Mouse (Mus musculus) embryonic fibroblast, embryonic 13.5 days (primary cell): Measurements from ENCODE around the gene Sec24d.

ENCODE experiments used
- CTCF ChIP-seq: IDR thresholded peaks from 2 replicates; pipeline ENCODE4 v1.5.1; 2011; ENCODE audit warnings: mild to moderate bottlenecking, control low read depth, low read length, moderate library complexity, borderline replicate concordance; ENCODE audit not compliant: insufficient read depth
- POLR2A ChIP-seq: IDR thresholded peaks from 2 replicates; pipeline ENCODE4 v1.6.1; 2011; ENCODE audit warnings: low read depth, mild to moderate bottlenecking, control low read depth, low read length, moderate library complexity

DNA sequence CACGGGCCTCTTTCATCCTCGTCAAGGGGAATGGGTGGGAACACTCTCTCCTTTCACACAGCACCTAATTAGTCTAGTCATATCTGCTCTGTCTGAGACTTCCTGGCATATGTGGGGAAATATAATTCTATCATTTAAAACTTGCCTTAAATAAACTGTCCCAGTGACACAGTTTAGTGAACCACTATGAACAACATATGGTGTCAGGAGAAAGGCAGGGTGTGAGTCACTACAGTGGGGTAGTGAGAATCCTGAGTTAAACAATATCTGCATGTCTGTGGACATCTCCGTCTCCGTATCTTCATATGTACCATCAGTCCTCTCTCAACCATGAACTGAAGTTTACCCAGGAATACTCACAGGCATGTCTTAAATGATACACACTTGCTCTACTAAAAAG is 123.9 kb downstream of the Sec24d start:
- TF ChIP-seq POLR2A (no peak), CTCF (no peak)
